Mouse (Mus musculus) neural tube, embryonic 13.5 days (tissue): Measurements from ENCODE around the gene Lmod3. TPM values are rescaled to one million over a fixed set of nuclear protein-coding genes. Genes with fewer than 3 reads are reported as not detected.

ENCODE experiments used
- ATAC-seq: fragments of 200-750 bp; cut with Nextera tagmentation; 2 replicates; pipeline ENCODE4 v1.8.0; 2017; ENCODE audit warnings: low read depth, mild to moderate bottlenecking, moderate TSS enrichment, moderate library complexity
- H3K27ac ChIP-seq: fragments of 300-500 bp; sonication (generic); replicated peaks from 2 replicates; pipeline ENCODE4 v1.5.1; 2015; ENCODE audit warnings: moderate library complexity, mild to moderate bottlenecking, inconsistent platforms
- H3K27me3 ChIP-seq: fragments of 300-500 bp; sonication (generic); 2 replicates; pipeline ENCODE4 v1.6.1; 2015; ENCODE audit warnings: mild to moderate bottlenecking, inconsistent platforms
- H3K36me3 ChIP-seq: fragments of 300-500 bp; sonication (generic); 2 replicates; pipeline ENCODE4 v1.6.1; 2015; ENCODE audit warnings: mild to moderate bottlenecking, inconsistent platforms
- H3K4me1 ChIP-seq: fragments of 300-500 bp; sonication (generic); replicated peaks from 2 replicates; pipeline ENCODE4 v1.6.1; 2015; ENCODE audit warnings: inconsistent platforms
- H3K4me2 ChIP-seq: fragments of 300-500 bp; sonication (generic); 2 replicates; pipeline ENCODE4 v1.6.1; 2015; ENCODE audit warnings: inconsistent platforms, mild to moderate bottlenecking, moderate library complexity
- H3K4me3 ChIP-seq: fragments of 300-500 bp; sonication (generic); 2 replicates; pipeline ENCODE4 v1.5.1; 2015; ENCODE audit warnings: mild to moderate bottlenecking, inconsistent platforms
- H3K9ac ChIP-seq: fragments of 300-500 bp; sonication (generic); 2 replicates; pipeline ENCODE4 v1.6.1; 2015; ENCODE audit warnings: moderate library complexity, mild to moderate bottlenecking, inconsistent platforms
- H3K9me3 ChIP-seq: fragments of 300-500 bp; sonication (generic); 2 replicates; pipeline ENCODE4 v1.6.1; 2016; ENCODE audit warnings: inconsistent platforms
- WGBS: fragments of 180-500 bp; shearing (Covaris S2); methylation state at CpG from one replicate; pipeline ENCODE4 v1.1.7; 2015; 5-methylcytosine and 5-hydroxymethylcytosine counted together
- polyA plus RNA-seq: library from polyadenylated mRNA; unstranded; fragments of >200 nt; fragmentation: Nextera tagmentation; extraction: Ambion mirVana; gene quantifications from 2 replicates; pipeline ENCODE4 v1.2.1, GENCODE M21; 2015

Gene Lmod3
- polyA plus RNA-seq, 1 experiment from 2014 or later: 0.47 TPM

- Histone ChIP-seq H3K4me2 (peak overlapping the region; percentile 56), H3K9me3 (no peaks in the 10 kb centered on the region), H3K27ac (peak overlapping the region; percentile 93), H3K4me3 (peak overlapping the region; percentile 72), H3K4me1 (peaks cover 16% of the 10 kb centered on the region), H3K27me3 (no peaks in the 10 kb centered on the region), H3K9ac (peak overlapping the region; percentile 94), H3K36me3 (no peaks in the 10 kb centered on the region)
- peak; percentile 58 for ATAC-seq
- 0% methylated on average over 16 of the region's 16 CpGs for WGBS
These were observed 47.6 kb downstream of the Lmod3 start for GRCm38 (mm10) chr6:97204952-97205351.

DNA sequence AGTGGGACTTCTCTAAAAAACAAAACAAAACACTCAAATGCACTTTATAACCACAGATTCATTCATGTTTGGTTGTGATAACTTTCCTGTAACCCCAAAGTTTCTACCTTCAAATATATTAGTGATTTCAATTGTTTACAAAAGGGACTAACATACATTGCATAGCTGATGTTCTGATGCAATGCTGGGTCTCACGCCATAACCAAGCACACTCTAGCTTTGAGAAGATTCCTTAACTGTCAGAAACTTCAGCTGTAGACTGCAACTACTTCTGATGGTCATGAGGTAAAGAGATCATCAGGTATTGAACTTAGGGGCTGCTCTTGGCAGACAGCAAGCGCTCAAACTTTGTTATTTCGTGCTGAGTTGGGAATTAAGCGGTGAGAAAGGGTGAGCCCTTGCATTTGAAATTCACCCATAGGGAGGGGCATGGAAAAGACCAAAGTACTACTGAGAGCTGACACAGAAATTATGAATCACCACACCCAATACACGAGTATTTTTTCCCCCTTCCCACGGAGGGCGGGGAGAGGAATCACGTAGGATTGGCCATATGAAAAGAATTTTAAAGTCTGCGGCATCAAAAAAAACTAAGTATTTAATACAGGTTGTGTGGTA lies 48.2 kb downstream of the Lmod3 start:
- ATAC-seq: no peak
- Histone ChIP-seq H3K36me3 (no peaks in the 10 kb centered on the region), H3K9ac (peak overlapping the region; percentile 94), H3K4me2 (peak overlapping the region; percentile 56), H3K4me1 (peaks cover 13% of the 10 kb centered on the region), H3K4me3 (peak overlapping the region; percentile 72), H3K9me3 (no peaks in the 10 kb centered on the region), H3K27me3 (no peaks in the 10 kb centered on the region), H3K27ac (no peak overlapping the region)
- 17% methylated on average over 9 of the region's 9 CpGs for WGBS

GRCm38 (mm10) chr6:97202477-97202876 lies 50.1 kb downstream of the Lmod3 start:
- no peak overlapping the region for H3K27ac ChIP-seq
- peaks cover 6% of the 10 kb centered on the region for H3K36me3 ChIP-seq
- no peaks in the 10 kb centered on the region for H3K9me3 ChIP-seq
- H3K4me3 ChIP-seq: no peak overlapping the region
- H3K4me1 ChIP-seq: peaks cover 13% of the 10 kb centered on the region
- no peak for ATAC-seq
- no peaks in the 10 kb centered on the region for H3K27me3 ChIP-seq
- H3K9ac ChIP-seq: no peak overlapping the region
- no peak overlapping the region for H3K4me2 ChIP-seq
- 93% methylated on average over 3 of the region's 3 CpGs for WGBS

GRCm38 (mm10) chr6:97200437-97200836 lies 52.1 kb downstream of the Lmod3 start:
- H3K9ac ChIP-seq: no peak overlapping the region
- ATAC-seq: no peak
- WGBS: 36% methylated on average over 3 of the region's 3 CpGs

More at GRCm38 (mm10) chr6:97200437-97200836, 52.1 kb downstream of the Lmod3 start:
- H3K9me3 ChIP-seq: no peaks in the 10 kb centered on the region
- no peak overlapping the region for H3K27ac ChIP-seq
- H3K4me2 ChIP-seq: no peak overlapping the region
- H3K4me3 ChIP-seq: no peak overlapping the region
- H3K27me3 ChIP-seq: no peaks in the 10 kb centered on the region
- H3K36me3 ChIP-seq: peaks cover 26% of the 10 kb centered on the region
- H3K4me1 ChIP-seq: peaks cover 13% of the 10 kb centered on the region

Other genes with a start within 250 kb of the Lmod3 start
- 6.6 and 7.1 TPM in 2 replicates for gene Fam19a4, start 192.3 kb downstream of the Lmod3 start, polyA plus RNA-seq
- gene Eogt, start 103.6 kb downstream of the Lmod3 start, polyA plus RNA-seq: 8.9 and 10.7 TPM in 2 replicates
- gene Tmf1, start 73.6 kb downstream of the Lmod3 start, polyA plus RNA-seq: 43.1 and 44.9 TPM in 2 replicates
- 88.0 and 96.8 TPM in 2 replicates for gene Uba3, start 47.1 kb downstream of the Lmod3 start, polyA plus RNA-seq
- gene Arl6ip5, start 42.1 kb downstream of the Lmod3 start, polyA plus RNA-seq: 126 and 129 TPM in 2 replicates